8 mouse cellular contexts compared by ENCODE assay signal in genomic region chr6:57743333-57743732, GRCm38 (mm10). TPM values are rescaled to one million over a fixed set of nuclear protein-coding genes. Genes with fewer than 3 reads are reported as not detected.
DNase-seq lines count a peak whose midpoint lies in the region; ATAC-seq and TF ChIP-seq lines count a peak whose summit lies in the region.

No protein-coding gene starts in this region.

- H3K9me3 ChIP-seq in heart, embryonic 10.5 days = no peaks in the 10 kb centered on the region
- H3K9me3 ChIP-seq in lung, postnatal 0 days (ENCODE audit: low read length) = no peaks in the 10 kb centered on the region
- no peaks in the 10 kb centered on the region for H3K9me3 ChIP-seq in midbrain, embryonic 15.5 days

- WGBS in heart, adult 2 months = 85% methylated on average over 2 of the region's 2 CpGs
- WGBS in heart, embryonic 10.5 days = 63% methylated on average over 2 of the region's 2 CpGs
- 85% methylated on average over 2 of the region's 2 CpGs for WGBS in lung, postnatal 0 days
- WGBS in midbrain, embryonic 15.5 days = 84% methylated on average over 2 of the region's 2 CpGs

- DNase-seq in heart, adult 2 months = peak in 1 of 2 experiments; percentile 11
- DNase-seq in heart, embryonic 10.5 days (ENCODE audit: low spot score) = no peak
- peak; percentile 44 for DNase-seq in lung, postnatal 0 days (ENCODE audit: low spot score)
- DNase-seq in urinary bladder, postnatal 4 days (ENCODE audit: low spot score in 2 of 2) = no peak
- no peak for DNase-seq in thymus, postnatal 0 days (ENCODE audit: low spot score)

- H3K79me2 ChIP-seq in heart, adult 2 months (replicated peaks; ENCODE audit: control insufficient read depth, insufficient read depth, low read length) = no peaks in the 10 kb centered on the region

- H3K36me3 ChIP-seq in heart, adult 2 months (ENCODE audit: control insufficient read depth, insufficient read depth, low read length) = no peaks in the 10 kb centered on the region
- H3K36me3 ChIP-seq in heart, embryonic 10.5 days = no peaks in the 10 kb centered on the region
- no peaks in the 10 kb centered on the region for H3K36me3 ChIP-seq in lung, postnatal 0 days (ENCODE audit: insufficient read depth, low read length)
- no peaks in the 10 kb centered on the region; the same call in 1 of the 2 replicates for H3K36me3 ChIP-seq in midbrain, embryonic 15.5 days (replicated peaks)

- intact Hi-C loops in heart, adult 2 months (cut with DNase I) = loop anchor here (1.0 kb wide), 1 partner anchor 116 kb away; no protein-coding TSS in a partner anchor

- H3K4me3 ChIP-seq in heart, adult 2 months = no peak overlapping the region
- H3K4me3 ChIP-seq in heart, embryonic 10.5 days = no peak overlapping the region
- H3K4me3 ChIP-seq in lung, postnatal 0 days (ENCODE audit: low read depth, low read length) = no peak overlapping the region
- no peak overlapping the region for H3K4me3 ChIP-seq in midbrain, embryonic 15.5 days

- peak; percentile 75 for ATAC-seq in CD4-positive, CD25-positive, alpha-beta regulatory T cell, adult 4 months
- peak; percentile 59; the same call in 1 of the 2 replicates for ATAC-seq in common myeloid progenitor, adult 5-6 weeks (replicated peaks; ENCODE audit: low read depth, poor library complexity, severe bottlenecking)
- ATAC-seq in lung, postnatal 0 days = no peak
- no peak for ATAC-seq in midbrain, embryonic 15.5 days (replicated peaks)

- H3K4me2 ChIP-seq in lung, postnatal 0 days (replicated peaks; ENCODE audit: low read depth, low read length) = no peak overlapping the region
- H3K4me2 ChIP-seq in midbrain, embryonic 15.5 days = no peak overlapping the region

- no peaks in the 10 kb centered on the region for H3K27me3 ChIP-seq in heart, adult 2 months (ENCODE audit: control insufficient read depth, insufficient read depth, low read length)
- H3K27me3 ChIP-seq in heart, embryonic 10.5 days (ENCODE audit: insufficient read depth, poor library complexity, severe bottlenecking) = no peaks in the 10 kb centered on the region
- H3K27me3 ChIP-seq in lung, postnatal 0 days (replicated peaks; ENCODE audit: insufficient read depth, low read length) = no peaks in the 10 kb centered on the region
- H3K27me3 ChIP-seq in midbrain, embryonic 15.5 days (replicated peaks) = no peaks in the 10 kb centered on the region

- TF ChIP-seq CTCF in heart, adult 2 months (IDR thresholded peaks at IDR 0.05) = peak; percentile 67
- peak; percentile 67 for TF ChIP-seq CTCF in lung, postnatal 0 days (IDR thresholded peaks at IDR 0.05)

- H3K4me1 ChIP-seq in heart, adult 2 months (ENCODE audit: control insufficient read depth, insufficient read depth, low read length) = no peaks in the 10 kb centered on the region
- H3K4me1 ChIP-seq in heart, embryonic 10.5 days = no peaks in the 10 kb centered on the region
- H3K4me1 ChIP-seq in lung, postnatal 0 days (ENCODE audit: insufficient read depth, low read depth, low read length) = no peaks in the 10 kb centered on the region
- no peaks in the 10 kb centered on the region for H3K4me1 ChIP-seq in midbrain, embryonic 15.5 days

- no peak for TF ChIP-seq EP300 in heart, adult 2 months (IDR thresholded peaks at IDR 0.05; ENCODE audit: insufficient read depth, low read depth, low read length)
- TF ChIP-seq EP300 in lung, postnatal 0 days (IDR thresholded peaks at IDR 0.05) = no peak

- TF ChIP-seq POLR2A in heart, adult 2 months (IDR thresholded peaks at IDR 0.05; ENCODE audit: insufficient read depth, low read depth, low read length) = no peak

- H3K27ac ChIP-seq in heart, adult 2 months = no peak overlapping the region
- no peak overlapping the region for H3K27ac ChIP-seq in heart, embryonic 10.5 days
- no peak overlapping the region for H3K27ac ChIP-seq in lung, postnatal 0 days (ENCODE audit: low read length)
- H3K27ac ChIP-seq in midbrain, embryonic 15.5 days = no peak overlapping the region

- H3K9ac ChIP-seq in heart, adult 2 months (ENCODE audit: low read depth, low read length) = no peak overlapping the region
- H3K9ac ChIP-seq in lung, postnatal 0 days (replicated peaks; ENCODE audit: low read depth) = no peak overlapping the region
- no peak overlapping the region for H3K9ac ChIP-seq in midbrain, embryonic 15.5 days

RNA-seq across cellular contexts. Expression of gene Lancl2, which starts 41.0 kb away (rescaled TPM):
- 10 to 100 TPM; 12.7 to 13.1 TPM for total RNA-seq in heart, adult 2 months (2021)
- 4.5 and 10.1 TPM in 2 replicates for polyA plus RNA-seq in heart, adult 2 months (2012; rRNA removed)
- 20.6 and 22.2 TPM in 2 replicates for polyA plus RNA-seq in heart, embryonic 10.5 days (2016; fragmentation: Nextera tagmentation; extraction: Ambion mirVana)
- 1 to 10 TPM; 2.6 to 3.5 TPM for polyA plus RNA-seq in CD4-positive, CD25-positive, alpha-beta regulatory T cell, adult 4 months (2017; shearing (Covaris generic))
- 39.9 and 40.8 TPM in 2 replicates for total RNA-seq in common myeloid progenitor, adult 5-6 weeks (2017)
- 10.5 and 10.6 TPM in 2 replicates for polyA plus RNA-seq in lung, postnatal 0 days (2015; fragmentation: Nextera tagmentation; extraction: Ambion mirVana)
- polyA plus RNA-seq in thymus, postnatal 0 days (2015; fragmentation: Nextera tagmentation; extraction: Ambion mirVana) = 14.0 and 14.5 TPM in 2 replicates
- 91.8 and 92.4 TPM in 2 replicates for polyA plus RNA-seq in midbrain, embryonic 15.5 days (2015; fragmentation: Nextera tagmentation; extraction: Ambion mirVana)

RNA-seq across cellular contexts. Expression of gene Pyurf, which starts 51.5 kb away (rescaled TPM):
- total RNA-seq in heart, adult 2 months (2021) = 10 to 100 TPM; 21.5 to 24.6 TPM
- 20.3 and 38.6 TPM in 2 replicates for polyA plus RNA-seq in heart, adult 2 months (2012; rRNA removed)
- 23.5 and 28.4 TPM in 2 replicates for polyA plus RNA-seq in heart, embryonic 10.5 days (2016; fragmentation: Nextera tagmentation; extraction: Ambion mirVana)
- 1 to 10 TPM; 3.2 TPM for polyA plus RNA-seq in CD4-positive, CD25-positive, alpha-beta regulatory T cell, adult 4 months (2017; shearing (Covaris generic))
- 16.9 and 18.0 TPM in 2 replicates for total RNA-seq in common myeloid progenitor, adult 5-6 weeks (2017)
- polyA plus RNA-seq in lung, postnatal 0 days (2015; fragmentation: Nextera tagmentation; extraction: Ambion mirVana) = 11.3 and 11.5 TPM in 2 replicates
- 7.4 and 8.3 TPM in 2 replicates for polyA plus RNA-seq in thymus, postnatal 0 days (2015; fragmentation: Nextera tagmentation; extraction: Ambion mirVana)
- 14.6 and 15.6 TPM in 2 replicates for polyA plus RNA-seq in midbrain, embryonic 15.5 days (2015; fragmentation: Nextera tagmentation; extraction: Ambion mirVana)

Comparison
In these comparisons a context has a peak if more than half of its experiments do, and no peak if none do; other contexts are left out.
1. ATAC-seq: peak in CD4-positive, CD25-positive, alpha-beta regulatory T cell, adult 4 months (single experiment) and common myeloid progenitor, adult 5-6 weeks (single experiment); none in lung, postnatal 0 days (single experiment) and midbrain, embryonic 15.5 days (single experiment).